Mouse (Mus musculus): Measurements from ENCODE around the gene E2f7. TPM values are rescaled to one million over a fixed set of nuclear protein-coding genes. Genes with fewer than 3 reads are reported as not detected.
"Not testable (repeated sequence)": the region's sequence is repeated elsewhere in the genome, so short reads cannot be mapped to it uniquely, and the experiment has no call there.

E2f7 gene
- polyA plus RNA-seq (2012; rRNA removed): 0.11 and 0.40 TPM in 2 replicates

DNA sequence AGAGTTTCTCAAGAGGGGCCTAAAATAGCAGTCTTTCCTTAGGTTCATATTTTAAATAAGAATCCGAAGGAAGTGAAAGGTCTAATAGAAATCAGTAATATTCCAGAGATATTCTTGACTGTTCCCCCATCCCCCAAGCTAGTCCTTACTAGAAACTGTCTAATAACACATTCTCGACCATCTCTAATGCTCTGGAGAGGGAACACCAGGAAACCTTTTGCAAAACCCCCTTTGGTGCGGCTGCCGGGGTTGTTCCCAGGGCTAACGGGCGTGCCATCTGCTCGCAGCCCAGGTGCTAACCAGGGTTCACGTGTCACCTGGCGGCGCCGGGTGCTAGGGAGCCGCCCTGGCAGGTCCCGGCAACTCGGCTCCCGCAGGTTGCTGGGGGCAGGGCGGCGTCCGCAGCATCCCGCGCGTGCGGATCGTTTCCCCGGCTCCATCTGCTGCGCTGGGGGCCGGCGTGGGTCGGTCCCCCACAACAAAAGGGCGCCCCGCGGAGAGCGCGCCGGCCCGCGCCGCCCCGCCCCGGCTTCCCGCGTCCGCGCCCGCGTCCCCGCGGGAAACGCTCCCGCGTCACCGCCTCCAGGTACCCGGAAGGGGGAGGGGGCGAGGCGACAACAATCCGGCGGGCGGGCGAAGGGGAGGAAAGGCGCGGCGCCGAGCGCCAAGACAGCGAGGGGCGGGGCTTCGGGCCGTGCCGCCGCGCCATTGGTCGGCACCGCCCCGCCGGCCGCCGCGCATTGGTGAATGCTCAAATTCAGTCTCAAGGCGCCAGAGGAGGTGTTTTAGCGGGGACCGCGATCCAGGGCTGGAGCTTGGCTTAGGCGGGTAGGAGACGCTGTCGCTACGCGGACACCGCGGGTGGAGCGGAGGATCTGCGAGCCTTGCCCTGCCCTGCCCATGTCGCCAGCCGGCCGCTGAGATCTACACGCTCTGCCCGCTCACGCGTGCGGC lies at the start of gene E2f7:
E2f7 (plus strand) TSS at position 754 of the 954 bp plus-strand sequence.
- peak; percentile 81 for DNase-seq (ENCODE audit: low spot score)

- no peak for DNase-seq (ENCODE audit: low spot score)
These were observed 44.0 kb upstream of the E2f7 start for GRCm38 (mm10) chr10:110701276-110701675.

DNA sequence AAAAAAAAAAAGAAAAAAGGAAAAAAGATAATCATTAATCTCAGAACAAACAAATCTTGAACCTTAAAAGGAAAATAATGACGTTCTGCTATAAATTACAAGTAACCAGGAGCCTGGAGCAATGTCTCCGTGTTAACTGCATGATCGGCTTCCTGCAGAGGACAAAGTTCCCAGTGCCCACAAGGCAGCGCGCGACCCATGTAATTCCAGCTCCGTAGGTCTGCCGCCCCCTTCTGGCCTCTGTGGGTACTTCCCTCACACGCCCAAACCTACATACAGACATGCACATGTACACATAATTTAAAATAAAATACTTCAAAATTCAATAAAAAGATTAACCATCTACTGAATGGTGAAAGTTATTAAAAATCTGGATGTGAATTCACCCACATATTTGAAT lies 39.6 kb upstream of the E2f7 start:
- DNase-seq (ENCODE audit: low spot score): no peak

- DNase-seq (ENCODE audit: low spot score): no peak
These were observed 37.7 kb upstream of the E2f7 start for GRCm38 (mm10) chr10:110707390-110708113.

DNA sequence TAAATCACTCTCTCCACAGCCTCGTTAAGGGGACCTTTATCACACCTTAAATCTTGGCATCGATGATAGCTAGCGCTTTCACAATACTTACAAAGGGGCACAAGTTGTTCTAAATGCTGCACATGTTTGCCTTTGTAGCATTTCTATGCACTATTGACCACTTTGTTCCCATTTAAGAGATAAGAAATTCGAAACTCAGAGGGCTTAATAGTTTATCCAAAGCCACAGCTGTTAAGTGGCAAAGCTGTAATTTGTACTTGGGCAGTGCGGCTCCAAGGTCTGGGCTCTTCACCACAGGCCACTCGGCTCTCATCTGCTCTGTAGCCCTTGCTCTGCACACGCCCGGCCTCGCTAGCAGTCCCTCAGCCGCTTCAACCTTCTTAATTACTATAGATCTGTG lies 28.4 kb upstream of the E2f7 start:
- no peak for DNase-seq (ENCODE audit: low spot score)

- DNase-seq (ENCODE audit: low spot score): no peak
These were observed 18.8 kb upstream of the E2f7 start for GRCm38 (mm10) chr10:110726431-110726830.

DNA sequence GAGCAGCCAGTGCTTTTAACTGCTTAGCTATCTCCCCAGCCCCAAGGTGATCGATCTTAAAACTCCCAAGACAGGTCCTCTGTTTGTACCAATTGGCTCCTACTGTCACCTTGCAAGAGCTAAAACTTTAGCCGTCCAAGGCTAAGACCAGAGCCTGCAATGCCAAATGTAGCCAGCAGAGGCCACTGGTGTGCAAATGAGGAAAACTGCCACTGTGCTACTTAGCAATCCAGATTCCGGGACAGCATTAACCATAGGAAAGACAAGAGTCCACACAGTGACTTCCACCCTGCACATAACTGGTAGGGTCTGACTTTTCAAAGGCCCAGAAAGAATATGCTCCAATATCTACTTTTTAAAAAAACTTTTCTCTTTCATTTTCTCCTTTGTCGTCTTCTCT lies 17.4 kb upstream of the E2f7 start:
- DNase-seq (ENCODE audit: low spot score): no peak

GRCm38 (mm10) chr10:110733343-110733742 lies 11.9 kb upstream of the E2f7 start:
- no peak for DNase-seq (ENCODE audit: low spot score)

- DNase-seq (ENCODE audit: low spot score): no peak
These were observed 1.5 kb upstream of the E2f7 start for GRCm38 (mm10) chr10:110743701-110744100.

GRCm38 (mm10) chr10:110744120-110744519 lies 1.1 kb upstream of the E2f7 start:
- no peak for DNase-seq (ENCODE audit: low spot score)

- DNase-seq (ENCODE audit: low spot score): no peak
These were observed 397 bp downstream of the E2f7 start for GRCm38 (mm10) chr10:110745640-110746032.

DNA sequence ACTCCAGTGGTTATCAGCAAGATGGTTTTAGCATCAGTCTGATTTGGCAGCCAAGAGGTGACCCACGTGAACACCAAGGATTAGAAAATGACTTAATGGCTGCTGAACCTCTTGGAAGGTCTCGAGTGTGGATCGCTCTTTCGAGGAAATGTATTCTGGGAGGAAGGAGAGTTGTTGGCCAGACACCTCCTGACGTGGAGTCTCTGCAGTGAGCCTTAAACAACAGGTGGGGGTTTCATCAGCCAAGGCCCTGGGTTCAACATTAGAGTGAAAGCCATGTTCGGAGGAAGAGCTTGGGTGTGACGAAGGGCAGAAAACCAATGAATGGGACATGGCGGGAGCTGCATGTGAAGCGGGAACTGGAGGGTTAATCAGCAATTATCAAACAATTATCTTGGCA lies 3.8 kb downstream of the E2f7 start:
- DNase-seq (ENCODE audit: low spot score): no peak

GRCm38 (mm10) chr10:110749510-110750305 lies 4.5 kb downstream of the E2f7 start:
- DNase-seq (ENCODE audit: low spot score): no peak

DNA sequence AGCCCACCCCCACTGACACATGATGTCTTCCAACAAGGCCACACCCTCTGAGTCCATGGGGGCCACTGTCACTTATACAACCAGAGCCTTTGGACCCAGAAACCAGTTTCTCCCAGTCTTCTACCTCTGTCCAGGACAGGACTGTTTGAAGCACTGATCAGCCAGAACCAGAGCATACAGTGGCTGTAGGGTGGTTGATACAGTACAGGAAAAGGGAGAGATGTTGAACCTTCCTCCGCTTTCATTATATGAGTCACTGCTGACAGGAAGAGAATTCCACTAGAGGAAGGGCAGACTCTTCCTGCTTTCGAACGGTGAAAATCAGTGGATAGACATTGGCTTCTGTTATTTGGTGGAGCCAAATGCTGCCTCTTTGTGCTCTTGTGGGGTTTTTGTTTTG lies 7.6 kb downstream of the E2f7 start:
- no peak for DNase-seq (ENCODE audit: low spot score)

- no peak for DNase-seq (ENCODE audit: low spot score)
These were observed 10.3 kb downstream of the E2f7 start for GRCm38 (mm10) chr10:110755556-110755955.

DNA sequence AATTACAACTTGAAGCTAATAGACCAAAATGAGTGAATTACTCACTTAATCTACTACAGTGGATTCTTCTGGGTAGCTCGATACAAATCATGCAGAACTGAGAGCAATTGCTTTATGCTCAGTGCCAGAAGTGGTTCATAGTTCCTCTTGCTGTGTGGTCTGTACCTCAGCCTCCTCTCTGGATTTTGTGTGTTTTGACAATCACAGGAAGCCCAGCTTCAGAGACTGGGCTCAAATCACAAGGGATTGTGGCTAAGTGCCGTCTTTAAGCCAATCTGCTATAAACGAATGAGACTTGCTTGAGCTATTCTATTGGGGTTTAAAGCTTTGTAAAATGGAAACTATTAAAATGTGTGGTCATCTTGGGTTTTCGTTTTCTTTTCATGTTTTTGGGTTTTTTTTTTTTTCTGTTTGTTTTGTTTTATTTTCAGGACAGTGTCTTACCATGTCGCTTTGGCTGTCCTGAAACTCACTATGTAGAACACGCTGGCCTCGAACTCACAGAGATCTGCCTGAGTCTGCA lies 11.1 kb downstream of the E2f7 start:
- no peak for DNase-seq (ENCODE audit: low spot score)

DNA sequence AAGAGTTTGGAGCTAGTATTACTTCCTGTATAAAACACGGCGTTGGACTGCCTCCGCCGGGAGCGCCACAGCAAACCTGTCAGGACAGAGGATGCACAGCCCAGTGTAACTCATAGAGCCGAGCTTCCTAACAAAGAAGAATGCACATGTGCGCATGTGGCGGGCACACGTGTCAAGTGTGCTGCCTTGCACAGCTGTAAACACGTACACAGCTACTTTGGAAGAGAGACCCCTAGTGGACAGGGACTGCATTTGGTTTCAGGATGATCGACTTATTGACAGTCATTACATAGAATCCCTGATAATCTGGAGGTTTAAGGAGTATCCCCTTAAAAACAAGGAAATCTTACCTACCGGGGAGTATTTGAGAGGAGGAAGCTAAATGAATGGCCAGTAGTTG lies 15.3 kb downstream of the E2f7 start:
- not testable (repeated sequence) for DNase-seq (ENCODE audit: low spot score)

GRCm38 (mm10) chr10:110762134-110762884 lies 17.1 kb downstream of the E2f7 start:
- DNase-seq (ENCODE audit: low spot score): no peak

DNA sequence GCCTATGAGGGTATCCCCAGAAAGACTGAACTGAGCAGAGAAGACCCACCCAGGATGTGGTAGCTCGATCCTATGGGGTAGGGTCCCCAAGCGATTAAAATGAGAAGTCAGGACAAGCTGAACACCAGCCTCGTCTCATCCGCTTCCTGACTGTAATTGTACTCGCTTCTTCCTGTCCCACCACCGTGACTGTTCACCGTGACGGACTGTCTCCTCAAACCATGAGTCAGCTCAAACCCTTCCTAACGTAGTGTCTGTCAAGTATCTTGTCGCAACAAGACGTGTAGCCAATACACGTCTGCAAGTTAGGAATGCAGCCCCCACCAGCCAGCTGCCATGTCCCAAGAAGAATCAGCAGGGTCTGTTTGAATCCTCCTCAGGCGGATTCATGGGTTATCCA lies 18.2 kb downstream of the E2f7 start:
- DNase-seq (ENCODE audit: low spot score): no peak

DNA sequence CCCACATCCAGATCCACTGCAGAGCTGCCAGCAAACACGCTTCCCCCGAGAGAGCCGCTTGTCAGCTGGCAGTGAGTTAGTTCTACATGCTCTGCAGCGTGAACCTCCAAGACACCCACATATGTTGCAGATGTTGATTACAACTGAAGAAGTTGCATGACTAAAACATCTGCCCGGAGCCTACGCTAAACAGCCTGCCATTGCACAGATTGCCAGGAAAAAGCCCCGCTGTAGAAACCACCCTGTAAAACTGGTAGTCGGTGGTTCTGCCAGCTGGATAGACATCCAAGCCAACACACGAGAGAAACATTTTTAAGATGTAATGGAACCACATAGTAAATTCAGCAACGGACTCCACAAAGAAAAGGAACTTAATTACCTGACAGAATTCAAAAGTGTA lies 24.3 kb downstream of the E2f7 start:
- no peak for DNase-seq (ENCODE audit: low spot score)

- no peak for DNase-seq (ENCODE audit: low spot score)
These were observed 28.0 kb downstream of the E2f7 start for GRCm38 (mm10) chr10:110773201-110773600.

Data from urinary bladder, adult 2 months (tissue).